In the genomic region with DNA sequence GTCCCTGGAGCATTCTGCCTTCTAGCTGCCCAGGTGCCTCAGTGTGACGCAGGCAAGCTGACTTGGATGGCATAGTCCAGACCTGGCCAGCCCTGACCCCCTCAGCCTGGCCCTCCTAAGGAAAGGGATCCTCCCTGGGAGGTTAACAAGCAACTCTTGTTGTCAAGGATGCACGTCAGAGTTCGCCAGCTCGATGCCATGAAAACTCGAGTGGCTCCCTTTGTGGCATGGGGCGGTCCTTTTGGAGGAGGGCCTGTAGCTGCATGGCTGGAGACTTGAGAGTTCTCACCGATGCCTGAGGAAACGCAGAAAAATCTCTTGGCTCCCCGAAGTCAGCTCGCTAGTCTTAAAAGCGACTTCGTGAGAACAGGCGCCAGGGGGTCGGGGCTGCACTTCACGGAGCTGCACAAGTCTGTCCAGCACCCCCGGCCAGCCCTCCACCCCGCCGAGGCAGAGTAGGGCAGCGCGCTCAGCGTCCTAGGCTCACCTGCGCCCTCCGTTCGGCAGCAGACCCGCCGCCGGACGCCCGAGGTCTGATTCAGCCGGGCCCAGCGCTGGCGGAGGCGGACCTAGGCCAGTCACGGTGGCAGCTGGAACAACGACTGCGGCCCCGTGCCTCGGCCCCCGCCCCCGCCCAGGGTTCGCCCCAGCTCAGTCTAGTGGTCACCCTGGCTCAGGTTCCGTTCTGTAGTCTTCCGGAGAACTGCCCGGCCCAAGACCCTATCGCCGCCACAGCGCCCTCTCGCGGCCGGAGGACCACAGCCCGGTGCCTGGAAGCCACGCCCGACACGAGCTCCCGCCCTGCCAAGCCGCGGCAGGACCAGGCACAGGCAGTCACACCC, we compare ENCODE assay signal across 8 mouse cellular contexts. TPM values are rescaled to one million over a fixed set of nuclear protein-coding genes. Genes with fewer than 3 reads are reported as not detected.
A peak's percentile ranks its signal among the peaks of the same experiment; 100 is the strongest.
DNase-seq lines count a peak whose midpoint lies in the region; ATAC-seq and TF ChIP-seq lines count a peak whose summit lies in the region.

A gene (minus strand): TSS at position 689 of the 842 bp plus-strand sequence.

- peak; percentile 88 for ATAC-seq in Patski
- peak; percentile 92 for ATAC-seq in hindbrain, embryonic 14.5 days (ENCODE audit: low FRiP score)

- CTCF ChIA-PET in Patski (lab: Charles Lee), result interaction anchor here (0.7 to 3.3 kb wide), 19 partner anchors 8 to 161 kb away, joined by 3 to 15 read pairs (median 4); a partner anchor contains a TSS

- H3K36me3 ChIP-seq in hindbrain, embryonic 14.5 days (replicated peaks; ENCODE audit: control insufficient read depth, insufficient read depth), result peaks cover 54% of the 10 kb centered on the region

- peak within 1 kb of the TSS; percentile 99 for H3K4me2 ChIP-seq in hindbrain, embryonic 14.5 days (replicated peaks)

- H3K4me3 ChIP-seq in hindbrain, embryonic 14.5 days (replicated peaks; ENCODE audit: low read length), result peak within 1 kb of the TSS; percentile 95

- H3K9me3 ChIP-seq in hindbrain, embryonic 14.5 days (ENCODE audit: control insufficient read depth, low read length), result no peaks in the 10 kb centered on the region

- in situ Hi-C loops in Patski (cut with MboI; ENCODE audit: low pct_unique_long_range_greater_than_20kb), result no loop called here

- under 1% methylated on average over 57 of the region's 57 CpGs for WGBS in hindbrain, embryonic 14.5 days

- no peaks in the 10 kb centered on the region for H3K27me3 ChIP-seq in Patski
- H3K27me3 ChIP-seq in hindbrain, embryonic 14.5 days (ENCODE audit: control insufficient read depth, insufficient read depth, low read length), result no peaks in the 10 kb centered on the region

- POLR2A ChIA-PET in Patski (lab: Charles Lee), result interaction anchor here (0.6 to 1.0 kb wide), 3 partner anchors 10 to 828 kb away, joined by 3 to 4 read pairs (median 3); no protein-coding TSS in a partner anchor

- H3K9ac ChIP-seq in hindbrain, embryonic 14.5 days, result peak within 1 kb of the TSS; percentile 92

- H3K4me1 ChIP-seq in hindbrain, embryonic 14.5 days (replicated peaks; ENCODE audit: control insufficient read depth, insufficient read depth, low read length), result peaks cover 41% of the 10 kb centered on the region

- no peak for TF ChIP-seq CTCF in Patski (IDR thresholded peaks at IDR 0.05)

- peak within 1 kb of the TSS; percentile 79 for H3K27ac ChIP-seq in hindbrain, embryonic 14.5 days

- peak; percentile 58 for DNase-seq in Patski (ENCODE audit: low read depth, low spot score)
- peak; percentile 100 for DNase-seq in cerebellum, postnatal 14 days
- DNase-seq in frontal cortex, postnatal 25 days (ENCODE audit: low spot score in 2 of 2), result peak; percentile 96 to 98
- DNase-seq in hindbrain, embryonic 14.5 days (ENCODE audit: low spot score), result peak; percentile 98
- peak; percentile 95 to 97 for DNase-seq in layer of hippocampus, postnatal 36 days
- DNase-seq in lung, postnatal 36 days, result peak; percentile 98
- peak; percentile 95 for DNase-seq in retina, postnatal 1 day
- DNase-seq in urinary bladder, adult 18-20 months (ENCODE audit: low spot score in 2 of 2), result peak; percentile 97 to 99

RNA-seq across cellular contexts. Expression of the gene that starts here (rescaled TPM):
- 31.6 TPM for polyA plus RNA-seq in Patski (2021)
- 22.1 and 23.0 TPM in 2 replicates for polyA plus RNA-seq in hindbrain, embryonic 14.5 days (2014; fragmentation: Nextera tagmentation; extraction: Ambion mirVana)
- 10 to 100 TPM; 21.1 to 22.1 TPM for total RNA-seq in layer of hippocampus, postnatal 36 days (2021)

Comparison
In these comparisons a context has a peak if more than half of its experiments do, and no peak if none do; other contexts are left out.
1. Peak in every context shown above with its lines: DNase-seq, ATAC-seq, H3K4me3 ChIP-seq and H3K27ac ChIP-seq.